Comparison of ENCODE assay signal across 10 mouse cellular contexts in genomic region chr14:87566211-87566610, GRCm38 (mm10).
DNase-seq lines count a peak whose midpoint lies in the region; ATAC-seq and TF ChIP-seq lines count a peak whose summit lies in the region.
"Had no signal": no experiment of that assay in that cellular context is flagged by ENCODE, and none has a peak within 500 bp of the region (broad histone marks: within the 10 kb centered on the region; RNA-seq: fewer than 3 reads in every experiment).

No protein-coding gene starts in this region.

- 34% methylated on average over 7 of the region's 7 CpGs for whole genome bisulfite sequencing in neural tube, embryonic 11.5 days
- 20% methylated on average over 7 of the region's 7 CpGs for WGBS in heart, embryonic 11.5 days (ENCODE audit: insufficient replicate concordance)

- intact Hi-C loops in gastrocnemius, adult 2 months (cut with DNase I) = no loop called here
- intact Hi-C loops in gastrocnemius, postnatal 14 days (cut with DNase I; ENCODE audit: low total_unique reads) = no loop called here

- ATAC-seq in neural tube, embryonic 11.5 days (ENCODE audit: insufficient read depth, low FRiP score, low TSS enrichment) = no peak
- no peak for ATAC-seq in heart, embryonic 11.5 days (replicated peaks; ENCODE audit: insufficient number of reproducible peaks, low FRiP score, low TSS enrichment)

- H3K4me3 ChIP-seq in gastrocnemius, adult 2 months = no peak overlapping the region
- H3K4me3 ChIP-seq in testis, adult 2 months (ENCODE audit: control insufficient read depth, low read depth, low read length) = no peak overlapping the region
- no peak overlapping the region for H3K4me3 ChIP-seq in neural tube, embryonic 11.5 days (ENCODE audit: low read depth, low read length)
- H3K4me3 ChIP-seq in heart, embryonic 11.5 days (ENCODE audit: low read depth, low read length) = no peak overlapping the region
- H3K4me3 ChIP-seq: hindbrain, embryonic 15.5 days; myocyte had no signal

- peaks cover 10% of the 10 kb centered on the region for H3K4me1 ChIP-seq in testis, adult 2 months (ENCODE audit: control insufficient read depth, insufficient read depth, low read length)
- peaks cover 6% of the 10 kb centered on the region for H3K4me1 ChIP-seq in neural tube, embryonic 11.5 days (ENCODE audit: control insufficient read depth, insufficient read depth, low read length)
- H3K4me1 ChIP-seq in heart, embryonic 11.5 days (ENCODE audit: control insufficient read depth, insufficient read depth, low read length) = 0 out of 2 replicates have a peak, but pooled peaks cover 3% of the 10 kb centered on the region

- H3K27ac ChIP-seq in gastrocnemius, adult 2 months = no peak overlapping the region
- H3K27ac ChIP-seq in testis, adult 2 months (ENCODE audit: control insufficient read depth, insufficient read depth, low read depth, low read length) = no peak overlapping the region
- H3K27ac ChIP-seq in neural tube, embryonic 11.5 days (ENCODE audit: low read depth, low read length) = no peak overlapping the region
- H3K27ac ChIP-seq in heart, embryonic 11.5 days (ENCODE audit: low read depth, low read length) = no peak overlapping the region
- H3K27ac ChIP-seq: hindbrain, embryonic 15.5 days had no signal

- no peaks in the 10 kb centered on the region for H3K27me3 ChIP-seq in testis, adult 2 months (ENCODE audit: control insufficient read depth, insufficient read depth, low read length)
- H3K27me3 ChIP-seq in neural tube, embryonic 11.5 days (ENCODE audit: control insufficient read depth, insufficient read depth, low read length) = no peaks in the 10 kb centered on the region
- H3K27me3 ChIP-seq in heart, embryonic 11.5 days (ENCODE audit: control insufficient read depth, insufficient read depth, low read length) = 0 out of 2 replicates have a peak, but pooled peaks cover 2% of the 10 kb centered on the region
- H3K27me3 ChIP-seq: hindbrain, embryonic 15.5 days had no signal

- no peak for TF ChIP-seq POLR2A in testis, adult 2 months (IDR thresholded peaks at IDR 0.05; ENCODE audit: control insufficient read depth, low read depth, low read length)

- no peak overlapping the region for H3K4me2 ChIP-seq in neural tube, embryonic 11.5 days (ENCODE audit: low read depth)
- H3K4me2 ChIP-seq in heart, embryonic 11.5 days = no peak overlapping the region
- H3K4me2 ChIP-seq: hindbrain, embryonic 15.5 days had no signal

- no peak for DNase-seq in gastrocnemius, adult 2 months
- no peak for DNase-seq in gastrocnemius, adult 18-20 months (ENCODE audit: low spot score)
- no peak for DNase-seq in testis, postnatal 14 days (ENCODE audit: low spot score)
- DNase-seq in layer of hippocampus, adult 11-12 months (ENCODE audit: low spot score) = peak; percentile 57
- DNase-seq in neural tube, embryonic 11.5 days (ENCODE audit: low spot score) = peak; percentile 42
- DNase-seq in gastrocnemius, postnatal 14 days = no peak

- no peaks in the 10 kb centered on the region for H3K9me3 ChIP-seq in neural tube, embryonic 11.5 days (ENCODE audit: control insufficient read depth, low read length)
- H3K9me3 ChIP-seq in heart, embryonic 11.5 days (replicated peaks; ENCODE audit: control insufficient read depth, low read length) = no peaks in the 10 kb centered on the region
- H3K9me3 ChIP-seq: hindbrain, embryonic 15.5 days had no signal

- no peaks in the 10 kb centered on the region for H3K36me3 ChIP-seq in testis, adult 2 months (ENCODE audit: control insufficient read depth, insufficient read depth, low read length)
- H3K36me3 ChIP-seq in neural tube, embryonic 11.5 days (ENCODE audit: control insufficient read depth, insufficient read depth, low read length) = no peaks in the 10 kb centered on the region
- no peaks in the 10 kb centered on the region for H3K36me3 ChIP-seq in heart, embryonic 11.5 days (ENCODE audit: control insufficient read depth, insufficient read depth, low read length)
- H3K36me3 ChIP-seq: hindbrain, embryonic 15.5 days had no signal

- no peak overlapping the region for H3K9ac ChIP-seq in neural tube, embryonic 11.5 days (ENCODE audit: low read length)
- no peak overlapping the region for H3K9ac ChIP-seq in heart, embryonic 11.5 days (ENCODE audit: low read depth, low read length)
- H3K9ac ChIP-seq: hindbrain, embryonic 15.5 days had no signal

- peak; percentile 41 for TF ChIP-seq CTCF in gastrocnemius, adult 2 months (IDR thresholded peaks at IDR 0.05)
- peak; percentile 67; the same call in 1 of the 2 replicates for TF ChIP-seq CTCF in testis, adult 2 months (IDR thresholded peaks at IDR 0.05; ENCODE audit: control insufficient read depth, insufficient read depth, insufficient replicate concordance, low read depth, low read length)

Comparison
In these comparisons a context has a peak if more than half of its experiments do, and no peak if none do; other contexts are left out.
1. DNase-seq: peak in layer of hippocampus, adult 11-12 months (single experiment) and neural tube, embryonic 11.5 days (single experiment); none in gastrocnemius, adult 2 months (single experiment), gastrocnemius, adult 18-20 months (single experiment), testis, postnatal 14 days (single experiment) and gastrocnemius, postnatal 14 days (single experiment).